Mouse (Mus musculus) right cerebral cortex, postnatal 10 days (tissue): ENCODE data around the gene Btbd35f26.
"Not testable (repeated sequence)": the region's sequence is repeated elsewhere in the genome, so short reads cannot be mapped to it uniquely, and the experiment has no call there.

ENCODE experiments used
- DNase-seq, 2 experiments: peaks; one replicate each; pipeline ENCODE4 v3.0.0; 2021; ENCODE audit warnings: low spot score in 2 of 2

Gene Btbd35f26

DNA sequence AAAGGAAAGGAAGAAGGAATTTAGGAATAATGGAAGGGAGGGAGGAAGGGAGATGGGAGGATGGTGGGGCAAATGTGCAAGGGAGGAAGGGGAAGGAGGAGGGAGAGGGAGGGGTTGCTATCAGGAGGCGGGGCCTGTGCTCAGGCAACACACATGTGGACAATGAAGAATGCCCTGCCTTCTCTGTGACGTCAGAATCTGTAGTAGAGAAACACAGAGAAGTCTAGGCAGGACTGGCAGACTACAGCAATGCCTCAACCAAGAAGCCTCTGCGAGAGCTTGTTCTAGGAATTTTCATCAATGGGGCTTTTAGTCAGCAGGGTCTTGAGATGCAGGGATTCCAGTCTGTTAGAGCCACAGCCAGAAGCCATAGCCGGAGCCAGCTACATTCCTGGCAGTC is at the start of gene Btbd35f26:
Gene Btbd35f26, plus strand, starts transcription at position 301 of the 400 bp plus-strand sequence.
- DNase-seq, result not testable (repeated sequence)

DNA sequence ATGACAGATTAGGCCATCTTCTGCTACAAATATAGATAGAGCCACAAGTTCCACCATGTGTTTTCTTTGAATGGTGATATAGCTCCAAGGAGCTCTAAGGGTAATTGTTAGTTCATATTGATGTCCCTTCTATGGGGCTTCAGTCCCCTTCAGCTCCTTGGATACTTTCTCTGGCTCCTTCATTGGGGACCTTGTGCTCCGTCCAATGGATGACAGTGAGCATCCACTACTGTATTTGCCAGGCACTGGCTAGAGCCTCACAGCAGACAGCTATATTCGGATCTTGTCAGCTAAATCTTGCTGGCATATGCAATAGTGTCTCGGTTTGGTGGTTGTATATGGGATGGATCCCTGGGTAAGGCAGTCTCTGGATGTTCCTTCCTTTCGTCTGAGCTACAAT is 5.7 kb downstream of the Btbd35f26 start:
- peak in 1 of 2 experiments; percentile 7 for DNase-seq

- not testable (repeated sequence) for DNase-seq
These were observed 47.6 kb downstream of the Btbd35f26 start, which contains the start of gene Btbd35f19 for GRCm38 (mm10) chrX:31383818-31384217. TSS of gene Btbd35f19 (minus strand) at chrX:31383918.
